Mouse (Mus musculus) layer of hippocampus, adult 8-10 months (tissue): ENCODE results near the gene Fam19a3. TPM values are rescaled to one million over a fixed set of nuclear protein-coding genes. Genes with fewer than 3 reads are reported as not detected.

Experiments
- DNase-seq, 2 experiments: peaks; one replicate each; pipeline ENCODE4 v3.0.0; 2022; ENCODE audit warnings: low spot score in 2 of 2
- total RNA-seq, 4 experiments: library from RNA; stranded (reverse); gene quantifications; 2 replicates each; pipeline ENCODE4 v1.2.4; 2022

Fam19a3 gene
- total RNA-seq, 4 experiments from 2014 or later: 0.13 to 0.23 TPM; not detected in 2

DNA sequence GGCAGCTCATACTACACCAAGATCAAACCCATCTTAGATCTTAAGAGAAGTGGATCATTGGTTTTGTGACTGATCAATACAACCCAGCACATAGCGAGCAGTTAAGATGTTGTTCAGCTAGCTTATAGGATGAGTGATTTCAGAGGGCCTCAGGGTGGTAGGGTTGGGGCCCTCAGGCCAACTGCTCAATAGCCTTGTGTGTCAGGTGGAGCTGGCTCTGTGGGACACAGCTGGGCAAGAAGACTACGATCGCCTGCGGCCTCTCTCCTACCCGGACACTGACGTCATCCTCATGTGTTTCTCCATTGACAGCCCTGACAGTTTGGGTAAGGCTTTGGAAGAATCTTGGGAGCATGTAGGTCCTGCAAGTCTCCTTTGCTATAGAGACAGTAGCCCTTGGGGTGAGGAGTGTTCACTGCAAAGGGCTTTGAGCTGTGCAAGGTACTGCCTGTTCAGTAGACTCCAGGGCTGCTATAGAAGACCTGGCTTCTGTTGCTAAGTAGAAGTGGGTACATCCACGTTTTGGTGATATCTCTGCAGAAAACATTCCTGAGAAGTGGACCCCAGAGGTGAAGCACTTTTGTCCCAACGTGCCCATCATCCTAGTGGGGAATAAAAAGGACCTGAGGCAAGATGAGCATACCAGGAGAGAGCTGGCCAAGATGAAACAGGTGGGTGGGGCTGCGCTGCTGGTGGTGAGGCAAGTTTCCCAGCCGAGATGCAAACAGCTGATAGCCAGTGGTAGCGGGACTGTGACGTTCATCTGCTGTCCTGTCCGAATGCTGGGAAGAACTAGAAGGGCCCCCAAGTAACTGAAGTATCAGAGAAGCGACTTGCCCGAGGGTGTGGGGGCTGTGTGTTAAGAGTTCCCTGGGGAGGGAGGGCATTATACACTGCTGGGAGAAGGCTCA lies 11.0 kb upstream of the Fam19a3 start:
- no peak for DNase-seq

DNA sequence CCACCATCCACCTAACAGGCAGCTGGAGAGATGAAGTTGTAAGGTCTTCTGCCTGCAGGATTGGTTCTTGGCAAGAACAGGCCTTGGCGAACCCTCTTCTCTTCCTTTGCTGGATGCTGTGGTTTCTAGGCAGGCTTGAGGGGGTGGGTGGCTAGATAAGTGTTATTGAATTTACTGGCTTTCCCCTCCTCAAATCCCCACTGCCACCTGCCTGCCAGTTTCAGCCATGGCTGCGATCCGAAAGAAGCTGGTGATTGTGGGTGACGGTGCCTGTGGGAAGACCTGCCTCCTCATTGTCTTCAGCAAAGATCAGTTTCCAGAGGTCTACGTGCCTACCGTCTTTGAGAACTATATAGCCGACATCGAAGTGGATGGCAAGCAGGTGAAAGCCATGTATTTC lies 10.0 kb upstream of the Fam19a3 start:
- no peak for DNase-seq

DNA sequence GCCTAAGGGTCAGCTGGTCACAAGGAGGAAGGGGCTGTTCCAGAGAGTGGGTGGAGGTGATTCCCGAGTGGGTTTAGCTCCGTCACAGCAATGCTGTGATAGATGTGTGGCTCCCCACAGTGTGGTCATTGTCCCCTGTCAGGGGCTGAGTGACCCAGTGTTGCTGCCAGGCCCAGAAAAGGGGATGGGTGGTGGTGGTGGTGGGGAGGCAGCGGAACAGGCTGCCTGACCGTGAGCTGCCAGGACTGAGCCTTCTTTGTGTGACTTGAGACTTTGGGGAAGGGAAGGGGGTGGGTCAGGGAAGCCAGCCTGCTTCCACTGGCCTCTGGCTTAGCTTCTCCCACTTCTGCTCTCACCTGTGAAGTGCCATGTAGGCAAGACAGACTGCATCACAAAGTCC lies 9.4 kb upstream of the Fam19a3 start:
- DNase-seq: no peak

DNA sequence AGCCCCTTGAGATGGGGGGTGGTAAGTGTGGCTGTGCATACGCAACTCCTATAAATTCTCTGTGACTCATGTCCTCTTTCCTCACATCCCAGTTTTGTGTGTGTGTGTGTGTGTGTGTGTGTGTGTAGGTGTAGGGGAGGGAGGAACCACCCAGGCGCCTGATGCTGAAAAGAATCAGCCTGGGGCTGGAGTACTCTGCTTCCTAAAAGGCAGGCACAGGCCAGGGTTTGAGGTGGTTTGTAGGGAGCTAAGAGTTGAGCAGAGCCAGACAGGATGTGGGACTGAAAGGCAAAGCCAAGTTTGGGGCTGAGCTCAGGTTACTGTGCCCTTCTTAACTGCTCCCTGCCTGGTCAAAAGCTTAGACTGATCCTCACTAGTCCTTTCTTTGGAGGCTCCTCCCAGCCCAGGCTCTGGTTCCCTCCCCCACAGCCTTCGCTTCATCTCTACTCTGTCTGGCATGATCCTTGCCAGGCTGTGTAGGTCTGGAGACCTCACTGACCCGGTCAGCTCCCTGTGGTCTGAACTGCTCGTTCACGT lies 8.8 kb upstream of the Fam19a3 start:
- DNase-seq: peak in 1 of 2 experiments; percentile 39

DNA sequence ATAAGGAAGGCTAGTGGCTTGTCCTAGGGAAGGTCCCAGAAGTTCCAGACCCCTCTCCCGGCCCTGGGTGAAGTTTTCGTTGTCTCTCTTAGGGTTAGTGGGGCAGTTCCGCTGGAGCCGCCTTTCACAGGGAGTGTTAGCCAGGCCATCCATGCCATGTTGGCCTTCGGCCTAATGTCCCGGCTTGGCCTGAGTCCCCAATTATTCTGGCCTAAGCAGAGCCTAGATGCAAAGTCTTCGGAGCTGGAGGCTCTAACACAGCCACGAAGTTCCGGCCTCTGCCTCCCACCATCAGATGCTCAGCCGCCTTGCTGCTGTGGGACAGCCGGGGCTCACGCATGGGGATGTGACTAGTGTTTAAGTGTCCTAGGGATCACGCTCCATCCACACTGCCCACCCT lies 8.2 kb upstream of the Fam19a3 start:
- no peak for DNase-seq

DNA sequence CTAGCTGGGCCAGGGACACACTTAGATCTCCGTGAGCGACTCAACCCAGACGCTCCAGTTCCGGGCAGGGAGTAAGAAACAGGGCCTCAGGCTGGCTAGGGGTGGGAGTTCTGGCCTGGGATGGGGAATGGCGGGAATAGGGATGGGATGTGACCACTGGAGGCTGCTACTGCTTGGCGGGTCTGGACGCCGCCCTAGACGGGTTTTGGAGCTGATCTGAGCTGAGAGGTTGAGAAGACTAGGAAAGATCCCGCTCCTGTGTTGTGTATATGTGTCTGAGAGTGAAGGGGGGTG lies 7.6 kb upstream of the Fam19a3 start:
- no peak for DNase-seq

DNA sequence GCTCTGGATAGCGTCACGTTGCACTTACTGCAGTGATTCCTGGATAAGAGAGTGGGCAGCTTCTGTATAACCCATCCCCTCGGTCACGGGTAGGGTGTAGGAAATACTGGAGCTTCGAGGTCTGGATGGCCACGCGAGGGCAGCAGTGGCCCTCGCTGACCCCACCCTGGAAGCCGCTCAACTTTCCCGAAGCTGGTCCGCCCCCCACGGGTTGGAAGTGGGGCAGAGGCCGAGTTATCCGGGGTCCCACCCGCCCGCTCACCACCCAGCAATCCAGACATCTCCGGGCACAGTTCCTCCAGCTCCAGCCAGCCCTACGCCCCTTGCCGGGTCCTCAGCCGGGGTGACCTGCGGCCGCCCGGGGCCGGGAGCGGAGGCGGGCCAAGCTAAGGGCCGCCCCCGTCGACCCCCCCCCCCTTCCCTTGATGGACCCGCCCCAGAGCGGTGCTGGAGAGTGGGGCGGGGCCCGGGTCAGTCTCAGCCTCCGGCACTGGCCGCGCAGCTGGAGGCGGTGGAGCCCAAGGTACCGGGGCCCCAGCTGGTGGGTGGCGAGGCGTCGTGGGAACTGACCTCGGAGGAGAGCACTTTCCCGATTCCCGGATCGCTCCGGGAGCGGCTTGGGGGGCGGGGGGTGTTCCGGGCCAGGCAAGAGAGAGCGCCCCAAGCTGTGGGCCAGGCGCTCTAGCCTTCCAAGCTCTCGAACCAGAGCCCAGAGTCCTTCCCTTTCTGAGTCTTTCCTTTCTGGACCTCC lies 7.1 kb upstream of the Fam19a3 start:
- DNase-seq: peak in 1 of 2 experiments; percentile 43

DNA sequence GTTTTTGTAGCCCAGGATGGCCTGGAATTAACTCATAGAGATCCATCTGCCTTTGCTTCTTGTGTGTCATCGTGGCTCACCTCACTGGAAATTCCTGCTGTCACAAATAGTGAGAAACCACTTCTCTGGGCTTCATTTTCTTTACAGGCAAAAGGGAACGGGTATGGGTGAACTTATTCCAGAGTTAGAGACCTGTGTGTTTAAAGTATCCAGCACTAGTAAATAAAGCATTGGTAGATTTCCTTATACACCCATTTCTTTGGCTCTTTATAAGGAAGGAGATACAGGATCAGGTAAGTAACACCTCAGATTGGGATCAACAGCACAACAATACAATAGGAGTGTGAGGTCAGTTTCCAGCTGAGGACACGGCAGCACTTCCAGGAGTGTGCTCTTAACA lies 6.4 kb upstream of the Fam19a3 start, which contains the start of gene Rhoc:
TSS of gene Rhoc (plus strand) at position 301 of the 400 bp plus-strand sequence.
- no peak for DNase-seq

DNA sequence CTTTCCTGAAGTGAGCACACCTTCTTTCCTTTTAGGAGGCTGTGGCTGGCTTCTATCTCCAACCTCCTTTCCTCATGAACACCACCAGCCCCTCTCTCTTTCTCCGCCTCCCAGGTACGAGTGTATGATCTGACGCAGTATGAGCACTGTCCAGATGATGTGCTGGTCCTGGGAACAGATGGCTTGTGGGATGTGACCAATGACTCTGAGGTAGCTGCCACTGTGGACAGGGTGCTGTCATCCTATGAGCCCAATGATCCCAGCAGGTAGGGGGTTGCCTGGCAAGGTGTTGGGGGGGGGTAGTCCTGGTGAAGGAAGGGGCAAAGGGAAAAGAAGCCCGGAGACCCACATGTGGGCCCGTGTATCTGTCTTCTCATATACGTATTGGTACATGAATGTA lies 3.6 kb upstream of the Fam19a3 start:
- DNase-seq: no peak

DNA sequence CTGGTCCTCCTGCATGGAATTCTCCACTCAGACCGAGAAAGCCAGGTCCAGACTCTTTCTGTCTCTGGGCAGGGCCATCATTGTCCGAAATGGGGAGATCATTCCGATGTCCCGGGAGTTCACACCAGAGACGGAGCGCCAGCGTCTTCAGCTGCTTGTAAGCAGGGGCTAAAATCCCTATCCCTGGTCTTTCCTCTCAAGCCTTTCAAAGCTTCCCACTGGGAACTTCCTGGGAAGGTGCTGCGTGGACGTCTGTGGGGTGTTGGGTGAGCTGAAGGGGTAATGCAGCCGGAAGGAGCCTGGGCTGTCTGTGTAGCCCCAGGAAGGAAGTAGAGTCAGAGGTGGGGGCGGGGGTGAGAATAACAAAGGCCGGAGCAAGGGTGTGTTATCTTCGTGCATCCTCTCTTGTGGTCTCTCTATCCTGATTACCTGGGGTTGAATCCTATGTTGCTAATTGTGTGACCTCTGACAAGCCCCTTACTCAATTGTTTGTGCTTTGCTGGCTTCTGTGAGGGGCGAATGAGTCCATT lies 2.4 kb upstream of the Fam19a3 start:
- DNase-seq: no peak

DNA sequence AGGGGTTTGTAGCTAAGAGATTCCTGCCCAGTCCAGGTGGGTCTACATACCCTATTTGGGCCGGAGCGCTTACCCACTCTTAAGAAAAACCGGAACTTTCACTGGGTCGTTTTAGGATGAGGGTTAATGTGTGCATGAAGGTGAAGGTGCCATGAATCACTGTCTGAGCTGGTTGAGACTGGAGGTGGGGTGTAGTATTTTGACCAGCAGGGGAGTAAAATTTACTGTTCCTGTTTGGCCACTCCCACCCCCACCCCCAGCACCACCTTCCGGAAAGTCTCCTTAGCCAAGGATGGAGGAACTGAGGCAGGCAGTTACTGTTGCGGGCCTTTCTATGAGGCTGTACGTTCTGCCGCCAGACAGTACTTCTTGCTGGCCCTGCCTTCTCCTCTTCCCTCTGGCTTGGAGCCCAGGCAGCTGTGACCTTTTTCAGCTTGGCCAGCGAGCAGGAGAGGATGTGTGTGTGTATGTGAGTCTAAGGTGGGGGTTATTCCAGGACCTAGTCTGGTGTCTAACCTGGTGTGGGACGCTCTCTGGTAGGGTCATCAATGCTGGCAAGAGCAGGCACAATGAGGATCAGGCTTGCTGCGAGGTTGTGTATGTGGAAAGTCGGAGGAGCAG lies 531 bp upstream of the Fam19a3 start:
- no peak for DNase-seq

DNA sequence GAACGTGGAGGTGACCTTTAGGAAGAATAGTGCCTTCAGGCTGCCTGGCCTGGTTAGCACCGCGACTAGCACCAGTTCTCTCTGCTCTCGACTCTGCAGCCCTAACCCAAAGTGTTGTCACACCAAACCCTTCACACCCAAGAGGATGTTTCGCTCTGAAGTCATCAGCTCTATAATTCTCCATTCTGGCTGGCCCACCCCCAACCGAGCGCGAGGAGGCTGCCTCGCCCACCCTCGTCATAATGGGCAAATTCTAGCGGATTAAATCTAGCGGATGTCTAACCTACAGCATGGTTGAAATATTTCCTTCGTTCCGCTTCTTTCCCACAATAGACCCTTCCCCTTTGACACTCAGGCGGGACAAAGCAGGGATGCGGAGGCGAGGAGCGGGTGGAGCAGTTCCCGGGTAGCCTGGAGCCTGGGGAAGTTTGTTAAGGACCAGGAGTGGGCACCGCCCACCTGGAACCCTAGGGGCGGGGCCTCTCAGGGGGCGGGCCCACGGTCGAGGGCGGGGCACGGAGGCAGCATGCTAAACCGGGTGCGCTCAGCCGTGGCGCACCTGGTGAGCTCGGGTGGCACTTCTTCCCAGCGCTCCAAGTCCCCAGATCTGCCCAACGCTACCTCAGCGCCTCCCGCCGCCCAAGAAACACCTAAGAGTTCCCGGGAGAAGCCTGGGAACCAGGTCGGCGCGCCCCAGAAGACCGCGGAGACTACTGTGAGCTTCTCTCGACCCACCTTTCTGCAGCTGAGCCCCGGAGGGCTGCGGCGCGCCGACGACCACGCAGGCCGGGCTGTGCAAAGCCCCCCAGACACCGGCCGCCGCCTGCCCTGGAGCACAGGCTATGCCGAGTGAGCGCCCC lies 849 bp downstream of the Fam19a3 start, which contains the start of gene Ppm1j:
TSS of gene Ppm1j (plus strand) at position 496 of the 860 bp plus-strand sequence.
- DNase-seq: no peak

DNA sequence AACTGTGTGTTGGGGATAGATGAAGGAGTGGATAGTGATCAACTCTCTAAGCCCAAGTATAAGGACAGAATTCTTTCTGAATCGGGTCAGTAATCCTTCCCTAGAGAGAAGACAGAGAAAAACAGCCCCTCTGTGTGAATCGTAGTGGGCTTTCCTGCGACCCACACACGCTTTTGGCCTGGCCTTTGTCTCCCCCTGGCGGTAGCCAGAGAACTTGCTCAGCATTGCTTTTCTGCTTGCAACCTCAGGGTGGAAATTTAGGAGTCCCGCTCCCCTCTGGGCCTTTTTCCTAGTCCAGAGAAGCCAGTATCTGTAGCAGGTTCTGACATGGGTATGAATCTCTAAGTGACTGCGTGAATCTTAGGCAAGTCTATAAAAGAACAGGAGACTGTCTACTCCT lies 1.7 kb downstream of the Fam19a3 start:
- DNase-seq: no peak

DNA sequence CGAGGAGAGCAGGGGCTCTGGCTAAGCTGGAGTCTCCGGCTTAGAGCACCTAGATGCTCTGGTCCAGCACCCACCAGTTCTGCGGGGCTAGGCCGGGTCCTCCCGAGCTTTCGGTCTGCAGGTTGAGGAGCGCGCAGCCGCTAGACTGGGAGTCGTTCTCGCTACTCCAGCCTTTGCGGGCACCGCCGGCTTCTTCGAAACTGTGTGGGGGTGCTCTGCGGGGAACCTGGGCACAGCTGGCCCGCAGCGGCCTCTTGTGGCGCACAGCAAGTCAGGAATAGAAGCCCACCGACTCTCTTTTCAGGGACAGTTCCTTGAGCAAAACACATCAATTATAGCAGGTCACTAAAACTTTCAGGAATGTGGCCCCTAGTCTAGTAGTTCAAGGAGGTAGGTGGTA lies 4.3 kb downstream of the Fam19a3 start:
- no peak for DNase-seq

DNA sequence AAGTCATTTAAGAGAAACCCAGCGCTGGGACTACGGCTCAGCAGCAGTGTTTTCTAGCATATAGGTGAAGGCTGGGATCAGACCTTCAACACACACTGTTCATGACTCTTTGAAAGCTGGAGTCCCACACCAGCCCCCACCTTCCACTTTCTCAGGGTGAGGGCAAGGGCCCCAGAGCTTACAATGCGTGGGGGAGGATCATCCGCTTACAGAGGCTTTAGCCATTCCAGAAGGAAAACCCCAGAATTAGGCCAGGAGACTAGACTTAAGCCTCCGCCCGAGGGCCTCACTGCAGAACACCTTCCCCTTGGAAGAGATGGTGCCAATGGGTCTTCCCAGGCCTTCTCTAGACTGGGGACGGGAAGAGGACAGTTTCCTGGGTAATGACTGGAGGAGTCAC lies 8.3 kb downstream of the Fam19a3 start:
- DNase-seq: no peak

DNA sequence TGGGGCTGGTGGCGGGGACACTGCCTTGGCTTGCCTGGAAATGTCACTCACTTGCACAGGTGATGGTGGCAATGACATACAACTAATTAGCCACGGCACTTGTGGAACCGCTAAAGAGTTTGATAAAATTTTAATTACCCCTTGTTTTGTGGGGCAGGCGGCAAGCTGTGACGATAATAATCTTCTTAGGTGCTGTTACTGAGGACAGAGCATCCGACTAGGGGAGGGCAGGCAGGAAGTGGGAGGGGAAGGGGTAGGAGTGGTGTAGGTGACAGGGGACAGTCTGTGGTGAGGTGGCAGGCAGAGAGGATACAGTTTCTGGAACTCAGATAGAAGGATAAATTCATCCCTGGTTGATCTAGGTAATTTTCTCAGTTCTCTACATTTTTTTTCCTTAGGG lies 10.2 kb downstream of the Fam19a3 start:
- DNase-seq: no peak

DNA sequence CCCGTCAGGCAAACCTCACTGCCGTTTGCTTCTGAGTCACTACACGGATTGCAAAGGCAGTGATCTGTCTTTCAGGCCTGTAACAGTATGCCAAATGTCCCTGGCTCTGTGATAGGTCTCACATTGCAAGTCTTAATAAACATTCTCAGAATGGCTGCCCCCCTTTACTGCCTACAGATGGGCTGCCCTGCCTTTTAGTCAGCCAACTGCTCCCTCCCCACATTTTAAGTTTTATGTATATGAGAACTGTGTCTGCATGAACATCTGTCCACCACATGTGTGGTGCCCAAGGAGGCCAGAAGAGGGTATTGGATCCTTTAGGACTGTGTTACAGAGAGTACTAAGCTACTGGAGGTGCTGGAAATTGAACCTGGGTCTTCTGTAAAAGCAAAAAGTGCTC lies 10.7 kb downstream of the Fam19a3 start:
- no peak for DNase-seq

DNA sequence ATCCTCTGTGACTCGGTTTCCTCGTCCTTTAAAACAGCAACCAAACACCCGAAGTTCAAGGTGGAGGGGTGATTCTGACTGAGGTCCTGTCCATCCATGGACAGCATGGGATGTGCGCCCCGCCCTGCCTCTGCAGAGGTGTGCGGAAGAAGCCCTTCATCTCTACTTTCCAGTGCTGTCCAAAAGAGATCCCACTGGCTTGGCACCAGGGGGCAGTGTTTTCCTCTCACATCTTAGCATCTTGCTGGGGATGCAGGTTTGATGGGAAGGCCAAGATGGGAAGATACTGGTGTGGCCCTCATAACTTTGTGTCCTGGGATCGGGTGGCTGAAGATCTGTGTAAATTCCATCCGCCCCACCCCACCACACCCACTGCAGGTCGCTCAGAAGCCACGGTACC lies 11.6 kb downstream of the Fam19a3 start:
- no peak for DNase-seq

DNA sequence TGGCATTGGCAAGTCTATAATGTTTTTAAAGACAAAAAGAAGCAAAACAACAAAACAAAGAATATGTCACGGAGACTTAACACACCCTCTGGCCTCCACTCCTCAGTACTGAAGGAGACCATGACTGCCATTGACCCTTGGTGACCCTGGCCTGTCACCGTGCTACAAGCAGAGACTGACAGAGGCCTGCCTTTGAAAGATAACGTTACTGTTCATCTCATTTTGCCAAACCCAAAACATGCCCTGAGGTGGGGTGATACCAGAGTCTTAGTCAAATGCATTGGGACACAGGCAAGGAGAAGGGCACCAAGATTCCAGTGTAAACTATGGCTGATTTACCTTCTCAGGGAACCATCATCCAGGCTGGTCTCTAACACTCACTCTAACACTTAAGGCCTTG lies 12.5 kb downstream of the Fam19a3 start:
- DNase-seq: no peak

DNA sequence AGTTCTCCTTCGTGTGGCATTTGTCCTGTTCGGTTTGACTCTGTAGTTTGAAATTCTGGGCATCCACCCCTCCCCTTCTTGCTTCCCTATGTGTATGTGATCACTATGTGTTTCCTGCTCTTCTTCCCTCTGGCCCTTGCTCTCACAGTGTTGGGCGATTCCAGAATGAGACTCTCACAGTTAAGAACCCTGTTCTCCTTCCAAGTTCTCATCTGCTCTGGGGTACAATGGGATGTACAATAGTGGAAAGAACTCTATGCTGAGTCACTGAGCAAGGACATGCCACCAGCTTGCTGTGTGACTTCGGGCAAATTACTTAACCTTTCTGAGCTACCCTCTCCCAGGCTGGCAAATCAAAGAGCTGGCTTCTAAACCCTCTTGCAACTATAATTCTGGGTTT lies 13.9 kb downstream of the Fam19a3 start:
- no peak for DNase-seq

DNA sequence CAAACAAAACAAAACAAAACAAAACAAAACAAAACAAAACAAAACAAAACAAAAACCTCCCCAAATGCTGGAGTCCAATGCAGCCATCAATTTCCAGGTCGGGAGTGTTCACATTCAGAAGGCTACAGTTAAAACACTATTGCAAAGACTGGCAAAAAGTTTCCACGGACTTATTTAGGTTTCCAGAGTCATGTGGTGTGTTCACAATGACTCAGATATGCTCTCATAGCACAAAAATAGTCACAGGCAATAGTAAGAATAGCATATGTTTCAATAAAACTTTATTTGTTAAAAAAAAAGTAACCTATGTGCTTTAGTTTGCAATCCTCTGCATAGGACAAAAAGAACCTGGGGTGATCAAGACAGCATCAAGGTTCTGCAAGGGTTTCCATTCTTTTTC lies 14.5 kb downstream of the Fam19a3 start:
- DNase-seq: no peak
